Mouse (Mus musculus): ENCODE results near the gene Ncs1.

Ncs1 gene

DNA sequence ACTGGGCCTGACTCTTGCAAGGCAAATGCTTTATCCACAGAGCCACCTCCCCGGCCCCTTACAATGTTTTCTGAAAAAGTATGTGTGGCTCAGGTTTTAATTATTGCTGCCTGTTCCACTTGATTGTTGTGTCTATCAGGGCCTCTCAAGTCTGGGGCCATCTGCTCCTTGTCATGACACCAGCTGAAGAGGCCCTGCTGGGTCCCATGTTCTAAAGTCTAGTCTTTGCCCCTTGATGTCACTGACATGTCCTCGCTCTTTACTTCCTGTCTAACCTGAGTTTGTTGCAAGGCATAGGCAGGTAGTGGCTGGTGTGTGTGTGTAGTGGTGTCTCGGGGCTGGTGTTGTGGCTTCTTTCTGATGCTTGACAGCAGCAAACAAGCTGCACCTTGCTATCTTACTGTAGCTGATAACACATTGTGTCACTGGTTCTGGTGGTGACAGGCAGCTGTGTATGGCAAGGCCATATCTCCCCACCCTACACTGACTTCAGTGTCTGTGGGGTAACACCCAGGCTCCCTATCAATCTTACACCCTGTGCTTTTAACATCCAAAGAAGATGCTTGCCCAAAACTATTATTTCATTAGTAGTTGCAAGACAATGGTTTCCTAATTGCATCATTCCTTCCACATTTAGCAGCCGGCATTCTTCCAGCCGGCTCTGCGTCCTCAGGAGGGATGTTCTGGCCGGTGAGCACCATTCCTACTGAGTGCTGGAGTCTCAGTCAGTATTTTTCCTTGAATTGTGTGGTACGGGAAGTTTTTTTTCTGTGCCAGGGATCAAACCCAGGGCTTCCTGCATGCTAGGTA is 96.3 kb downstream of the Ncs1 start:
- no peak for DNase-seq

Measured in lung, adult 18-20 months (tissue).